Mouse (Mus musculus) C2C12 (cell line): ENCODE data around the gene Rab36. TPM values are rescaled to one million over a fixed set of nuclear protein-coding genes. Genes with fewer than 3 reads are reported as not detected.

Experiments used
- H3K27me3 ChIP-seq: one replicate; pipeline ENCODE4 v1.6.1; 2011; ENCODE audit not compliant: control insufficient read depth, insufficient read depth, insufficient read length
- H3K36me3 ChIP-seq: one replicate; pipeline ENCODE4 v1.6.1; 2011; ENCODE audit not compliant: control insufficient read depth, insufficient read depth
- H3K4me3 ChIP-seq: one replicate; pipeline ENCODE4 v1.5.1; 2011; ENCODE audit warnings: mild to moderate bottlenecking, control low read depth; ENCODE audit not compliant: poor library complexity, insufficient read depth, severe bottlenecking
- H3K79me2 ChIP-seq: one replicate; pipeline ENCODE4 v1.6.1; 2011; ENCODE audit not compliant: control insufficient read depth, insufficient read depth
- H3K79me3 ChIP-seq: one replicate; pipeline ENCODE4 v1.6.1; 2011; ENCODE audit warnings: low read depth, control low read depth
- H3ac ChIP-seq: one replicate; pipeline ENCODE3; 2011; ENCODE audit warnings: low read depth; ENCODE audit not compliant: control insufficient read depth, insufficient read length
- CEBPB ChIP-seq: IDR thresholded peaks from one replicate; pipeline ENCODE4 v1.6.1; 2011; ENCODE audit warnings: low read depth, mild to moderate bottlenecking, control low read depth, moderate library complexity
- CTCF ChIP-seq: IDR thresholded peaks from one replicate; pipeline ENCODE4 v1.5.1; 2011; ENCODE audit not compliant: control insufficient read depth, insufficient read depth, insufficient read length
- FOSL1 ChIP-seq: IDR thresholded peaks from one replicate; pipeline ENCODE4 v1.8.0; 2011; ENCODE audit warnings: mild to moderate bottlenecking, low read length; ENCODE audit not compliant: poor library complexity, insufficient read depth, severe bottlenecking
- MAX ChIP-seq: IDR thresholded peaks from one replicate; pipeline ENCODE4 v1.6.1; 2011; ENCODE audit warnings: mild to moderate bottlenecking, control low read depth
- MYOD1 ChIP-seq: IDR thresholded peaks from one replicate; pipeline ENCODE4 v1.6.1; 2011; ENCODE audit warnings: low read depth; ENCODE audit not compliant: control insufficient read depth, insufficient read length
- MYOG ChIP-seq: IDR thresholded peaks from one replicate; pipeline ENCODE4 v1.6.1; 2011; ENCODE audit not compliant: control insufficient read depth, insufficient read length; ENCODE audit errors: extremely low read depth
- USF1 ChIP-seq: IDR thresholded peaks from one replicate; pipeline ENCODE4 v1.6.1; 2011; ENCODE audit warnings: low read depth, mild to moderate bottlenecking, control low read depth, moderate library complexity
- long read RNA-seq, 2 experiments: library from polyadenylated mRNA; unstranded; transcript quantifications; one replicate each; pipeline ENCODE4 v2.0.0; 2019 to 2020
- polyA plus RNA-seq: library from polyadenylated mRNA; unstranded; fragments of >200 nt; fragmentation: generic; extraction: Trizol; gene quantifications from one replicate; pipeline ENCODE4 v1.2.1, GENCODE M21; 2012; ENCODE audit warnings: missing spikeins

Rab36 gene
- 0.67 TPM for polyA plus RNA-seq
- long read RNA-seq, experiment 1, partial matches to known transcripts = 2 of 4 reads
- long read RNA-seq, experiment 1, other reads (novel, unspliced or antisense) = 1 of 4 reads
- long read RNA-seq, experiment 2, partial matches to known transcripts = 0 of 2 reads
- long read RNA-seq, experiment 2, other reads (novel, unspliced or antisense) = 1 of 2 reads

- no peaks in the 10 kb centered on the region for H3K79me3 ChIP-seq
- H3K27me3 ChIP-seq = no peaks in the 10 kb centered on the region
- H3K4me3 ChIP-seq = peak within 1 kb of the TSS; percentile 25
- H3K36me3 ChIP-seq = no peaks in the 10 kb centered on the region
- H3K79me2 ChIP-seq = no peaks in the 10 kb centered on the region
- TF ChIP-seq FOSL1 (no peak), MYOG (no peak), MAX (peak; percentile 21)
- peak within 1 kb of the TSS; percentile 73 for H3ac ChIP-seq
Observed at GRCm38 (mm10) chr10:75036883-75037379, at the start of gene Rab36. Rab36 (plus strand) TSS chr10:75037058.

DNA sequence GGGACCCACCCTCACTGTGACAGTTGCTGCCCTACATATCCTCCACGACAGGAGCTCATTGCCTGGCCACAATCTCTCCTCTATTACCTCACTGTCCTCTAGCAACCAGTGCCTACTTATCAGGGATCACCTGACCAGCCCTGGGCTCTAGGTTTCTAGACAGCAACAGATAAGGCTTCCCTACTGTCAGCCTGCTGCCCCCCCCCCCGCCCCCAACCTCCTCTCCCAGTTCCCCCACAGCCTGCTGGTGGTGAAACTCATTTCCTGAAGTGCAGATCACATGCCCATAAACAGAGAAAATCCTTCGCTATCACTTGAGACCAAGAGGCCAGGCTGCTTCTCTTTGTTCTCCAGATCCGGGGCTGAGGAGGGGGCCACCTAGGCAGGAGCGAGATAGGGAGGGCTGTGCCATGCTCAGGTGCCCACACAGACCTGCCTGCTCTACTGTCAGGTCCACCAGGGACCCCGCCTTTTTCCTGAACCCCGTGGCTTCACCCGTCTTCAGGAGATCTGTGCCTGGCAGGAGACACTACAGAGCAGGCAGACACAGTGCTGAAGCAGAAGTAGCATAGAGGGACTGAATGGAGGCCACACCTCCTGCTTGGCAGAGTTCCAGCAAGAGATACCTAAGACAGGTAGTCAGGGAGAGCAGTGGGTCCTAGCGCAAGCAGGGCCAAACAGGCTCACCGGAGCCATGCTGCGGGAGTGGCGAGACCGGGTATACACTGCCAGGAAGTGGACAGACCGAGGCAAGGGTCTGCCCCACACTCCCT lies 49.0 kb upstream of the Rab36 start:
- no peak for TF ChIP-seq MAX
- no peak for TF ChIP-seq FOSL1
- no peak for TF ChIP-seq USF1
- TF ChIP-seq MYOD1 = no peak
- TF ChIP-seq CTCF = no peak
- no peak for TF ChIP-seq CEBPB
- no peak for TF ChIP-seq MYOG
- H3K4me3 ChIP-seq = no peak overlapping the region

DNA sequence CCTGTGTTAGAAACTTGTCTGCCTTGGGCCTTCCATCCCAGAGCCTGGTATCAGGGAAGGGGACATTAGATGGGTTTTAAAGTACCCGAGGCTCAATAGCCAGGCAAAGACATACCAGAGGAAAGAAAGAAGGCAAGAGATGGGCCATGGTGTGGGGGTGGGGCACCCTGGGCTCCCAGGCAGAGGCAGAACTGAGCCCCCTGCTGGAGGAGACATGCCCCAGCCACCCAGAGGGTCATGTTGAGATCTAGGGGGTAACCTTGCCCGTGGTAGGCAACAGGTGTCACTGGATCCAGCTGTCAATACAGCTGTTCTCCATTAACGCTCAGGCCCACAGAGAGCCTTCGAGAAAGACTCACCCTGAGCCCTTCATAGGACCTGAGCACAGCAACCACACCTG lies 47.0 kb upstream of the Rab36 start:
- Histone ChIP-seq H3K27me3 (peaks cover 27% of the 10 kb centered on the region), H3K79me2 (no peaks in the 10 kb centered on the region), H3K79me3 (no peaks in the 10 kb centered on the region), H3K4me3 (no peak overlapping the region), H3ac (no peak overlapping the region), H3K36me3 (no peaks in the 10 kb centered on the region)
- TF ChIP-seq MAX (no peak), MYOD1 (no peak), USF1 (no peak), CTCF (no peak)

More for the DNA sequence above, 49.0 kb upstream of the Rab36 start:
- Histone ChIP-seq H3K27me3 (peaks cover 29% of the 10 kb centered on the region), H3K79me2 (no peaks in the 10 kb centered on the region), H3K36me3 (no peaks in the 10 kb centered on the region), H3K79me3 (no peaks in the 10 kb centered on the region), H3ac (no peak overlapping the region)

- TF ChIP-seq MYOD1 (no peak), FOSL1 (no peak), USF1 (no peak), MYOG (no peak), CTCF (no peak), CEBPB (no peak), MAX (no peak)
- no peaks in the 10 kb centered on the region for H3K36me3 ChIP-seq
- H3K79me2 ChIP-seq = no peaks in the 10 kb centered on the region
- no peak overlapping the region for H3K4me3 ChIP-seq
- peaks cover 34% of the 10 kb centered on the region for H3K27me3 ChIP-seq
- H3K79me3 ChIP-seq = no peaks in the 10 kb centered on the region
- no peak overlapping the region for H3ac ChIP-seq
Observed at GRCm38 (mm10) chr10:74990584-74991322, 46.1 kb upstream of the Rab36 start.

DNA sequence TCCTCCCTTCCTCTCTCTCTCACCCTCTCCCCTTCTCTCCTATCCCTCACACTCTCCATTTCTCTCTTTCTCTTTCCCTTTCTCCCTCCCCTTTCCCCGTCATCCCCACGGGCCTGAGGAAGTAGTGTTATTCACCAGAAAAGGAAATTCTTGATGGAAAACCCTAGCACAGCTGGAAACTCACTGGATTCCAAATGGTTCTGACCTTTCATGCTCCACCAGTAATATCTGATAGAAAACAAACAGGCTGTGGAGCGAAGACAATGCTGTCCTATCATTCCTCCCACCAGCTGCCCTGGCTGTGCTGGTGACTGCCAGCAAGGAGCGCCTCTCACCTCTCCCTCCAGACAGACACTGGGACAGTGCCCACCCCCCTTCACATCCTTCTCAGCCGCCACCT lies 42.0 kb upstream of the Rab36 start:
- Histone ChIP-seq H3K4me3 (no peak overlapping the region), H3K27me3 (peaks cover 45% of the 10 kb centered on the region), H3K79me2 (no peaks in the 10 kb centered on the region), H3K36me3 (no peaks in the 10 kb centered on the region), H3ac (no peak overlapping the region), H3K79me3 (no peaks in the 10 kb centered on the region)
- TF ChIP-seq USF1 (no peak), MAX (no peak), MYOD1 (no peak), MYOG (no peak), CTCF (no peak), CEBPB (no peak), FOSL1 (no peak)
